Mouse (Mus musculus) layer of hippocampus, adult 9-10 months (tissue): ENCODE results near the gene Lgr6.

Source experiments
- DNase-seq: peaks from one replicate; pipeline ENCODE4 v3.0.0; 2022; ENCODE audit warnings: low spot score

Gene Lgr6

DNA sequence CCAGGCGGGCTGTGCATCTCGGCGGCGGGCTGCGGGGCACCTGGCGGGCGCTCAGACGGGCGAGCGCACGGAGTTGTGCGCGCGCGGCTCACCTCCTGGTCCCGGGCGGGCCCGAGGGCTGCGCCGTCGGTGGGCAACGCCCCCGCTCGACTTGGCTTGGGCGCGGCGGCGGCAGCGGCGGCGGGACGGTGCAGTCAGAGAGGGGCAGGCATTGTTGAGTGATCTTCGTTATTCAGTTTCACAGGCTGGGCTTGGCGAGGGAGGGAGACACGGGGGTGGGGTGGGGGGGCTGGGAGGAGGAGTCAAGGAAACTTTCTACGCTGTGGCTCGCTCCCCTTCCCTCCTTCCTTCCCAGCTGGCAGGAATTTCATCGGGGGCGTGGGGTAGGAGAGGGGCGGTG is at the start of gene Lgr6:
Lgr6 (minus strand) TSS at position 153 of the 400 bp plus-strand sequence.
- no peak for DNase-seq

DNA sequence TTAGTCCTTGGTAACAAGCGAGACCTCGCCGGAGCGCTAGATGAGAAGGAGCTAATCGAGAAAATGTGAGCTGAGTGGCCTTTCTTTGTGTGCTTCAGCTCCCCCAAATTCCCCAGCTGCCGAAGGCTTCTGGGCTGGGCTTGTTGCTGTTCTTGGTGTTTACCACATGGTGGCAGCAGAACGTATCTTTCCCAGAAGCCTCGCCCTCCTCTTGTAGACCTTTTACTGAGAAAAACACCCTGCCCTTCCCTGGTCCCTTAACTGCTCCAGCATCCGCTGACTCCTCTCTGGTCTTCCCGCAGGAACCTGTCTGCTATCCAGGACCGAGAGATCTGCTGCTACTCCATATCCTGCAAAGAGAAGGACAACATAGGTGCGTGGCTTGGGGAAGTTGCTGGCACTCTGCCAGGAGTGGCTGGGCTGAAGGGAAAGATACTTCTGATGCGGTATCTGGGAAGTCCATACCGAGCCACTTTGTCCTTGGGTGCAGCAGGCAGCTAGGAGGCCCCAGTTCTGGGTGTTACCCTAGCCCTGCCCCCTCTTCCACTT is 49.4 kb upstream of the Lgr6 start:
- peak; percentile 72 for DNase-seq

DNA sequence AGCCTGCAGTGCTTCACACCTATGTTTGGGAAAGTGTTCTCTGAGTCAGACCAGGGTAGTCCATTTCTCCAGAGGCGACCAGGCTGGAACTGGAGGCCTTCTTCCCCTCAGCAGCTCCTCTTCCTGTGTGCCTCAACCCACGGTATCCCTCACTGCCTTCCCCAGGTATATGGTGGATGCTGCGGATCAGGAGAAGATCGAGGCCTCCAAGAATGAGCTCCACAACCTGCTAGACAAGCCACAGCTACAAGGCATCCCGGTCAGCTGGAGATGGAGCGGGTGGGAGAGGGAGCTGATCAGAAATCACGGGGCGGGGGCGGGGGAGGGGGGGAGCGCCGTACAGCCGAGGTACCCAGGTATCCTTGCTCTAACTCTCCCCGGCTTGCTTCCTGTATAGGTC is 48.9 kb upstream of the Lgr6 start:
- no peak for DNase-seq

DNA sequence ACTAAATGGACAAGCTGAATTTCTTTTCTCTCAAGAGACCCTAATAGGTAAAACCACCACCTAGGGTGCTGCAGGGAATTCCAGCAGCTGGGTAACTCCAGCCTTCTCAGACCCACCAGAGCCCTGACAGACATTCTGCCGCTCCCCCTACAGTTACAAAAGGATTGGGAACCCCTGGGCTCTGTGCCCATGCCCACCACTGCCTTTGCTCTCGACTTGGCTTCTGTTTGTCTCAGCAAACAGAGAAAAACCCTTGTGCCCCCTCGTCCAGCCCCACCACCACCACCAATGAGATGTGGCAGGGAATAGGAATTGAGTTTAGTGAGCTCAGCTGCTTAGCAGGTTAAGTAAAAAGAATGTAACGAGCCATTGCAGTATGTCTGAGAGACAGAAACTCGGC is 43.9 kb upstream of the Lgr6 start:
- DNase-seq: no peak

DNA sequence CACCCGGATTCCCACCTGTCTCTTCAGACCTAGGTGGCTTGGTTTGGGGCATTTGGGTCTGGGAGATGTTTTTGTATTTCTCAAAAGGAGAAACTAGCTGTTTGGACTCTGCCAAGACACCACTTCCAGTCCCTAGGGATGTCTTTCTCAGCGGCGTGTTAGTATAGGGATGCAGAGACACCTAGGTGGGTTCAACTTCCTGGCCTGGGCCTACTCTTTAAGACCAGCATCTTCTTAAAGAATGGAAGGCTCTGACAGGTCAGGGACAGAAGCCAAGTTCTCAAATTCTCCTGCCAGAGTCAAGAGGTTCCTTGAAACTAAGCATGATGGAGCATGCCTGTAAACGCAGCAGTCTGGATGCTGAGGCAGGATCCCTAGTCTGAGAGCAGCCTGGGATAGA is 43.4 kb upstream of the Lgr6 start:
- DNase-seq: no peak

DNA sequence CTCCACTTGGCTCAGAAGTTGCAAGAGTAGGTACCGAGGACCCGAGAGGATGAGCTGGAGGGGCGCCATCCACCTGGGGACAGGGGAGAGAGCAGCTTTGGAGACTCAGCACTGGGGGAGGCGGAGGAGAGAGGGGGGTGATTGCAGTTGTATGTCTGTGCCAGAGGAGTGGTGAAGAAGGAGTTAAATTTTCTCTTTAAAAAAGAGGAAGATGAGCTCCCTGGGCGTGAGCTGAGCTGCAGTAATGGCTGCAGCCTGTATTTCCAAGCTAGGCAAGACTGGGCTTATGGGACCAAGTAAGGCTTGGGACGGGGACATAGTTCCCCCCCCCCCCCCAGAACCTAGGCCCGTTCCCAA is 42.6 kb upstream of the Lgr6 start:
- no peak for DNase-seq

DNA sequence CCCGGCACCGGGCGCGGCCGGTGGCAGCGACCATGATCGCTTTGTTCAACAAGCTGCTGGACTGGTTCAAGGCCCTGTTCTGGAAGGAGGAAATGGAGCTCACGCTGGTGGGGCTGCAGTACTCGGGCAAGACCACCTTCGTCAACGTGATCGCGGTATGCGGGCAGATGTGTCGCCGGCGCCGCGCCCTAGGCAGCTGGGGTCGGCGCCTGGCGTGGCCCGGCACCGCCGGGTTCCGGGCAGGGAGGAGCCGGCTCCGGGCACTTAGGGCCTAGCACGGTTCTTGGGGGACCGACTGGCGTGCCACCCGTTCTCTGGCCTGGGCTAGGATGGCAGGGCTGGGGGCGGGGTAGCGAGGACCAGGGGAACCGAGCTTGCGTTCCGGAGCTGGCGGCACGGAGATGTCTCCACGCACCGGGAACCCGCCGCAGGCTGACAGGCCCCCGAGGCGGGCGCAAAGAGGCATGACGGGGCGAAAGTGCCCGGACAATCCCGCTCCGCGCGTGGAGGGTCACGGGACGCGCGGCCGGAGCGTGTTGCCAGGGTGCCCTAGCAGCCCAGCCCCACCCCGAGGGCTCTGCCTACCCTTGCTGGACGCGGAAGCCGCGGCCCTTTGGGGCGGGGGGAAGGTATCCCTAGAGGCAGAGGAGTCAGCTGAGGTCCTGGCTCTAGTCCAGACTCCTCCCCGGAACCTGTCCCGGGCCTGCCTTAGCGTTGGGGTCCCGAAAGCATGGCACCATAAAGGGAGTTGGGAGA is 42.0 kb upstream of the Lgr6 start:
- DNase-seq: peak; percentile 71

DNA sequence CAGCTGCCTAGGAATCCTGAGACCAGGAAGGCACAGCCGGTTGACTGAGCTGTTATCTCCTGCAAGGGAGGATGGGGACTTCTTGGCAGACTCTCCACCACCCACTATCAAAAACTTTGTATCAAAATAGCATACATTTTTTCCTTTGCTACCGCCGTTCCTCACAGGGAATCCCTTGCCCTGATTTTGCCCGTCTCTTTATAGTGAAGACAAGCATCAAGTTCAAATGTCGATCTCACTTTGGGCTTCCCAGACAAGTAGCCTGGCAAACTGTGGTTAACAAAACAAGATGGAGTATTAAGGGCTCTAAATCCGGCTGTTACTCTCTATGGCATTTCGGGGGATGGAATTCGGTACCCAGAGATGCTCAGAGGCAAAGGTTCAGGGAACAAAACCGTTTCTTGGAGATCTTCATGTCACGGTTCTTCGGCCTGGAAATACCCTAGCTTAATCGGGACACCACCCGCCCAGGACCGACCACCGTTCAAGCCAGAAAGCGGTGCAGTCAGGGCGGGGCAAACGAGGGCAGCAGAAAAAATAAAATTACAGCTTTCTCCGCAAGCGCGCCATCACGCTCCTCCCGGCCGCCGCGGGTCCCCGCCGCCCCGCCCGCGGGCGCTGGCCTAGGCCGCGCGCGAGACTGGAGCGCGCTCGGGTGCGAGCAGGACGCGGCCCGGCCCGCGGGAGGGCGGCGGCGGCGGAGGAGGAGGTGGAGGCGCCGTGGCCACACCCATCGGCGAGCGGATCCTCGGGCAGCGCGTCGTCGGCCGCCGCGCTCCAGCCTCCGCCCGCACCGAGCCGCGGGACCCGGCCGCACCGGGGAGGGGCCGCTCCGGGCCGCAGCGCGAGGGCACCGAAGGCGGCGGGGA is 41.2 kb upstream of the Lgr6 start, which contains the start of gene Arl8a:
Arl8a (plus strand) TSS at position 748 of the 869 bp plus-strand sequence.
- no peak for DNase-seq

DNA sequence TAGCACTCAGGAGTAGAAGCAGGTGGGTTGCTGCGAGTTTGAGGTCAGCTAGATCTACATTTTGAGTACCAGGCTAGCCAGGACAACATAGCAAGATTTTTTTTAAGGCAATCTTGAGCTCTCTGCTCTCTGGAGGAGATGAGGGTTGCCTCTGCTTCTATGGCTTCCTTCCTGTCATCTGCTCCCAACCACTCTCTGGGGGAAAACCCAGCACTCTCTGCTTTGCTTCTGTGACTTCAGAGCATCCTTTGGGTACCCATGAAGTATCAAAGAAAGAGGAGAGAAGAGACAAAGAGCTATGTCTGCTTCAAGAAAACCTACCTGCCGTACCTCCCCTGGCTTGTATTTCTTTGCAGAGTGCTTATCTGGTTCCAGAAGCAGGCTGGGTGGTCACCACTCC is 38.9 kb upstream of the Lgr6 start:
- no peak for DNase-seq

DNA sequence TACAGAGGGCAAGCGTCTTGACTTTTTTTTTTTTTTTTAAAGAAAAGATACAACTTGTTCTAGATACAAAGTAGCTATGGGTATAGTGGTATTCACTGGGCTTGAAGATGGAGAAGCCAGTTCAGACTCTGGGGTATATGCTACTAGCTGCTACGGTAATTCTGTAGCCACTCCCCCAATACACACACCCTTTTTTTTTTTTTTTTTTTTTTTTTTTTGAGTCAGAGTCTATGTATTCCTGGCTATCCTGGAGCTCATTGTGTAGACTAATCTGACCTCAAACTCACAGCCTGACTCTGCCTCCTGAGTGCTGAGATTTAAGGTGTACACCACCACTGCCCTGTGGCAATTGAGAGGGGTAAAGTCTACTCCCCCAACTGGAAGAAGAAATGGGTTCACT is 37.4 kb upstream of the Lgr6 start:
- no peak for DNase-seq

DNA sequence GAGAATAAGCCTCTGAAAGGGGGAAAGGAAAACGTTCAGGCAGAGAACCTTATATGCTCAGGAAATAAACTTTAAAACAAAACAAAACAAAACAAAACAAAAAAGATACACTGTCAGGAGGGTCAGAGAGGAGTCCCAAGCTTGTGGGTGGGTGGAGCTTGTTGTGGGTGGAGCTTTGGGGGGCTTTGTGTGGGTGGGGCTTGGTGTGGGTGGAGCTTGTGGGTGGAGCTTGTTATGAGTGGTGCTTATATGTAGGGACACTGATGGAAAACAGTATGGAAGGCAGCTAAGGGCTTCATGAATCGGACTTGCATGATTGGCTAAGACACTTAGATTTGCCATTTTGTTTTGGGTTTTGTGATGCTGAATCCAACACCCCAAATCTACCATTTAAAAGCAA is 34.8 kb upstream of the Lgr6 start:
- no peak for DNase-seq

DNA sequence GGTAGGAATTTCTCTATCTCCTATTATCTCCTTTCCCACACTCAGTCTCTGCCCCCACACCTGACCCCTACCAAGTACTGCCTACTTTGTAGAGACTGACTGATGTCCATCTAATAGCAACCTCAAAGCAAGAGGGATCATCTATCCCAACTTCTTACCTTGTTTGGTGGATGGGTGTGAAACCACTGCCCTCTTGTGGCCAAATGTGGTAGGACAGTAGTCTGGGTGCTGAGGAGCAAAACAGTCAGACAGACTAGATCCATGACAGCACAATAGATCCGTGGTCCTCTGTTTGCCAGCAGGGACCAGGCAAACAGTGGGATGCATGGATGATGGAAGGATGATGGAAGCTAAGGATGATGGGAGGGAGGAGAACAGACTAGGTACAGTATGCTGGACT is 31.4 kb upstream of the Lgr6 start:
- DNase-seq: no peak

DNA sequence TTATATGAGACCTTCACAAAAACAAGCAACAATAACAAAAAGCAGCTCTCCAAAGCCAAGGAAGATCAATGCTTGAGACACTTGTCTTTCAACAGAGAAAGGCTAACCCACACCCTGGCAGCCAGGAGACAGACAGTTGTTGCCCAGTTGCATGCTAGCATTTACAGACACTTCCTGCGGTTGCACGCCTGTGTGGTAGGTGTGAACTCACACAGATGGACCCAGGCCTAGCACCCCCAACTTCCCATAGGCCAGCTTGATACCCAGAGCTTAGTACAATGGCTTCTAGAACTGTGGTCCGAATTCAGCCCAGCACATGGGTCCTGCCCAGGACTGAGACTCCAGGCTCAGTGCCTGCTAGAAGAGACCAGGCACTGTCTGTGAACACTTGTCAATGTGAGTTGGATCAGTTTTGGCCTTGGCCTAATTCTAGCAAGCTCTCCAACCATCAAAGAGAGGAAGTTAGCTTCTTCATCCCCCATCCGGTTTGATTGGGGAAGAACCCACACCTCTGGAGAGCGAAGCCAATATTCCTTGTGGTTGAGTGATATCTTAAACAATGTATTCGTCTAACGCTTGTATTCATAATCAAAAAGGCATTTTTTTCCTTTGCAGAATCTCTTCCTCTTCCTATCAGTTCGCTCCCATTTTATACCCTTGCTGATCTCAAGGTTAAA is 30.2 kb upstream of the Lgr6 start:
- DNase-seq: no peak

DNA sequence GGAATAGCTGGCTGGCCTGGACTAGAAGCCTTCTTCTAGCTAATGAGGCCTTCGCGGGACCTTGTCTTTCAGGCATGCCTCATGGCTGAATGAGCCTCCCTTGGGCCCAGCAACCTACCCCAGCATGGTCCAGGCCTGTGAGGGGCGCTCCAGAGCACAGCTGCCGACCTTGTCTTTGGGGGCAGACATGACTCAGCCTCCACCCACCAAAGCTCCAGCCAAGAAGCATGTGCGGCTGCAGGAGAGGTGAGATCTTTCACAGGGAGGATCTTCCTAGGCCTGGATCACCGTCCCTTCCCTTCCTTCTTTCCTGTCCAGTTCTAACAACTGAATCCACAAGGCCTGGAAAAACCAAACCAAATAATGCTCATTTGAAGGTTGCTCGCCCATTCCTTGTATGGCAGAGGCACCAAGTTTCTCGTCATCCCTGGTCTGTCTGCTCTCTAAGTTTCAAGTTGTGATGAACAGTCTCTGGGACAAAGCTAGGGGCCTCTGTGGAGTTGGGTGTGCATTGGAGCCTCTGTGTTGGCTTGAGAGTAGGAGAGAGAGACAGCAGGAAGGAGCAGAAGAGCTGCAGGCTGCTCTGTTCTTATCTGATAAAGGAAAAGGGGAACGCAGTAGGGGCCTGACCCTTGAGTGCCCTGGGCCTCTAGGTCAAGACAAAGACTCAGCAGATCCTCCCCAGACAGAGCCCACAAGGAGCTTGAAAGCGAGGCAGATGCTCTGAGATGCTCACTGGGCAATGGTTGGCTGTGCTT is 28.8 kb upstream of the Lgr6 start:
- DNase-seq: no peak

DNA sequence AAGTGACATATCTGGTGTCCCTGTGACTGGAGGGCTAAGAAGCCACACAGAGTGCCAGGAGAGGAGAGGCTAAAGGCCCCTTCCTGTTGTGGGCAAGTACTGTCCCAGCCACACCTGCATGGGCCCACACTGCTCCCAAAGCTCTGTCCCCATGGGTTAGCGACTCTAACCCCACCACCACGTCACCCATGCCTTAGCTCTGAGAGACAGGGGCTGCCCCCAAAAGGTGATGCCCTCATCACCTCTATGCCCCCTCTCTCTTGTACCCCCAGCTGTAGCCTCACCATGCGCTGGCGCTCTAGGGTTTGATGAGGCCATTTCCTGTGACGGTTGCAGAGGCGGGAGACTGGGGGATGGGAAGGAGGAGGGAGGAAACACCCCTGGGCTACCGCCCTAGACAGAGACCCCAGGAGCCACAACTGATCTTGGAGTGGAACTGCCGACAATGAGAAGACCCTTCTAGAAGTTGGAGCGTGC is 27.9 kb upstream of the Lgr6 start:
- no peak for DNase-seq

DNA sequence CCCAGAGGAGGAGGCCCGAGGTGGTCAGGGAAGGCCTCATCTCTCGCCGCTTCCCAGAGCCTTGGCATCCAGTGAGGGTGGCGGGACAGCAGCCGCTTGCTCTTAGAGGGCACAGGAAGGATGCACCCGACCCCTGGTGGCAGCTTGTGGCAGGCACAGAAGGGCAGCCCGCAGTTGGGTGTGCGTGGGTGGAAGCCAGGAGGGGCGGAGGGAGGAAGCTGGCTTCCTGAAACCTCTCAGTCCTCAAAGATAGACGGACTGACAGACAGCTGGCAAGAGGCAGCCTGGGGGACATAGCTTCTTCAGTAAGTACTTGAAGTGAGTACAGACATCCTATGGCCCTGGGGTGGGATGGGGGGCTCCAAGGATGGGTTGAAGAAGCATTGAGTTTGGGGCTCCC is 27.4 kb upstream of the Lgr6 start, which contains the start of gene Ptpn7:
Ptpn7 (plus strand) TSS at position 228 of the 400 bp plus-strand sequence.
- no peak for DNase-seq

DNA sequence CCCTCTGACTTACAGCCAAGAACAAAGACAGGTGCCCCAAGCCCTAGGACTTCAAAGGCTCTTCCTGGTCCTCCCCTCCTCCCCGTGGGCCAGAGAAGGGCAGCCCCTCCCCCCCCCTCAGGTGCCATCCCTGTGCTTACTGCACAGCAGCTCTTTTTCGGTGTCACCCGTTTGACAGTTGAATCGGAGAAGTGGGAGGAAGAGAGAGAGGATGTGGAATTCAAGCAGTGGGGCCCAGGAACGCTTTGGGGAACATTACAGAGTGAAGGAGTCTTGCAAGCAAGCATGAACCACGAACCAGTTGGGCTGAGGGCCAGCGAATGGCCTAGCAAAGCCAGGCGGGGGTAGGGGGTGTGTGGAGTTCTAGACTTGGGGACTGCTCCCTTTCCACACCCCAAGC is 26.5 kb upstream of the Lgr6 start:
- DNase-seq: no peak

DNA sequence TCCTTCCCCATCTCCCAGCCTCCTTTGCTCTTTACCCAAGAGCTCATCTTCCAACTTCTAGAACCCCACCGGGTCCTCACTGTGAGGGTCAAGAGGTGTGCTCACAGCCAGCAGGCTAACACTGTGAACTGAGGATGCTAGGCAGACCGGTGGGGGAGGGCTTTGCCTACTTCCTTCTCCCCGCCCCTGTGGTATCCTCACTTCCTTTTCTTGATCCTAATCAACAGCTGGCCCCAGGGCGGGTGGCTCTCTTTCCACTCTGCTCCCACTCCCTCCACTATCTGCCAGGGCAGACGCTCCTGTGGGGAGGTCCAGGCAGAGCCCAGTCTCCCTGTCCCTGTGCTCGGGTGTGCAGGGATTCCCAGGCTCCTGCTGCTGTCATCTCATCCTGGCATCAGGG is 26.0 kb upstream of the Lgr6 start:
- DNase-seq: no peak

DNA sequence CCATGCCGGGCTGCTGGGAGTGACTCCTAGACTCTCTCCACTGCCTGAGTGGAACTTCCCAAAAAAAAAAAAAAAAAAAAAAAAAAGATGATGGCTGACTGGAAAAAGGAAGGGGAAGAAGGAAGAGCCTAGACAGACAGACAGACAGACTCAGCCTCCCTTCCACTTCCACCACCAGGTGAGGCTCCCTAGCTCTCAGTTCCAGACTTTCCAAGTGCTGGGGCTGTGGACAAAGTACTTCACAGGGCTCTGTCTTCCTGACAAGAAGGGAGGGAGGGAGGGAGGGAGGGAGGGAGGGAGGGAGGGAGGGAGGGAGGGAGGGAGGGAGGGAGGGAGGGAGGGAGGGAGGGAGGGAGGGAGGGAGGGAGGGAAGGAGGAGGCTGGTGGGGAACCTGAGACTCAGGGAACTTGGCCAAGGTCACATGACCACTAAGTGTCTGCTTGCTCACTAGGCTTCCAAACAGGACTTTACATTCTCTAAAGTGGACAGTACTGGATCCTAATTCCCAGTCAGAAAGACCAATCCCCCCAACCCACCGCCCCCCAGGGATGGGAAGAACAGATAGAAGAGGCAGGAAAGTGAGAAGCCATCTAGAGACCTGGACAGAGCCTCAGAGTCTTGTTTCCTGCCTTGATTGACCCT is 25.4 kb upstream of the Lgr6 start:
- no peak for DNase-seq

DNA sequence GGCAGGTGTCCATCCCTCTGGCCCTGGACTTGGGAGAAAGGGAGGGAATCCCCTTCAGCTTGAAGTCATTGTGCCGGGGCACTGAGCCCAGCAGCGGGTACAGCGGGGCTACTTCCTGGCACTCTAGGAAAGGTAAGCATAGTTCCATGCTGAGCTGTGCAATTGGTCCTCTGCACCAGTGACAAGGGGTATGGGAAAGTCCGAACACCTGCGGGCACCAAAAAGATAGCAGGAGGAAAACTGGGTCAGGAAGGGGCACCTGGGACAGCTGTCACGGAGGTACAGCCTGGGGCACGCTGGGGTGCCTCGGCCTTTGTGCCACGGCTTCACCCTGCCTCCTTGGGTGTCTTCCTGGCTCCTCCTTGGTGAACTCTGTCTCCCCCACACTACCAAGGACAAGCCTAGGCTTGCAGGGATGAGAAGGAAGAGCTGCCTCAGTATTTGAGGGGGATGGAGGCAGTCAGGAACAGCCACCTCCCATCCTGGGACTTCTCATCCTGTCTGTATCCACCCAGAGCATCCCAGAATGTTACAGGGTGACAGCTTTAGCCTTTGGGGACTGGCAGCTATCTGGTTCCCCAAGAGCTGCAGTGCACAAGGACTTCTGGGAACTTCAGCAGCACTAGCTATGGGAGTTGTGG is 24.6 kb upstream of the Lgr6 start:
- no peak for DNase-seq

DNA sequence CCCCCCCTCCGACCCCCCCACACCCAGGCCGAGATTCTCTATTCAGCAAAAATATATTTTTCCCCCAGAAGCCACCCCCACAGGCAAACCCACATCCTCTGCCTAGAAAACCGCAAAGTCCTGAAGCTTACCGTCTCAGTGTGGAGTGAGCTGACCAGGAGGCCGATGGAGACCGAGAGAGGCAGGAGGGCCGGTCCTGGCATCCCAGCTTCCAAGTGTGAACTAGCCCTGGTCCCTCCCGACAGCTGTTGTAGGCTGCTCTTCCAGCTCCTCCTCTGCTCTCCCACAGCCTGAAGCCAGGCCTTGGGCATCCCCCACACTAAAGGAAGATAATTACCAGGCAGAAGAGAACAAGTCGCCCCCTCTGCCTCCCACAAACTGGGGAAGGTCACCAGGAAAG is 23.9 kb upstream of the Lgr6 start:
- no peak for DNase-seq
